Mouse (Mus musculus) liver, postnatal 0 days (tissue): ENCODE data around the gene Tmem184b. TPM values are rescaled to one million over a fixed set of nuclear protein-coding genes. Genes with fewer than 3 reads are reported as not detected.

ENCODE experiments used
- ATAC-seq: fragments of 200-750 bp; cut with Nextera tagmentation; 2 replicates; pipeline ENCODE4 v1.8.0; 2017; ENCODE audit warnings: mild to moderate bottlenecking, moderate library complexity
- DNase-seq: peaks from one replicate; pipeline ENCODE4 v3.0.0-alpha.2; 2016
- H3K27ac ChIP-seq: fragments of 300-500 bp; sonication (generic); 2 replicates; pipeline ENCODE4 v1.5.1; 2014; ENCODE audit warnings: antibody characterized with exemption, moderate library complexity, mild to moderate bottlenecking, low read depth
- H3K27me3 ChIP-seq: fragments of 300-500 bp; sonication (generic); 2 replicates; pipeline ENCODE4 v1.6.1; 2014; ENCODE audit warnings: low read length, control low read depth, mixed read lengths; ENCODE audit not compliant: insufficient read depth
- H3K36me3 ChIP-seq: fragments of 300-500 bp; sonication (generic); replicated peaks from 2 replicates; pipeline ENCODE4 v1.6.1; 2014; ENCODE audit warnings: mild to moderate bottlenecking, control low read depth, low read length, moderate library complexity, mixed read lengths; ENCODE audit not compliant: insufficient read depth
- H3K4me1 ChIP-seq: fragments of 300-500 bp; sonication (generic); 2 replicates; pipeline ENCODE4 v1.6.1; 2014; ENCODE audit warnings: antibody characterized with exemption, mild to moderate bottlenecking, control low read depth; ENCODE audit not compliant: insufficient read depth
- H3K4me2 ChIP-seq: fragments of 300-500 bp; sonication (generic); 2 replicates; pipeline ENCODE4 v1.6.1; 2014; ENCODE audit warnings: low read depth, mild to moderate bottlenecking, low read length, moderate library complexity, mixed read lengths
- H3K4me3 ChIP-seq: fragments of 300-500 bp; sonication (generic); 2 replicates; pipeline ENCODE4 v1.5.1; 2014; ENCODE audit warnings: low read depth, low read length
- H3K9ac ChIP-seq: fragments of 300-500 bp; sonication (generic); replicated peaks from 2 replicates; pipeline ENCODE4 v1.6.1; 2014; ENCODE audit warnings: mild to moderate bottlenecking, moderate library complexity
- H3K9me3 ChIP-seq: fragments of 300-500 bp; sonication (generic); 2 replicates; pipeline ENCODE4 v1.6.1; 2016; ENCODE audit warnings: mild to moderate bottlenecking, control low read depth, low read length, mixed read lengths
- CTCF ChIP-seq: sonication (generic); IDR thresholded peaks from 2 replicates; pipeline ENCODE4 v1.5.1; 2016; ENCODE audit warnings: antibody characterized with exemption, low read depth
- EP300 ChIP-seq: IDR thresholded peaks from 2 replicates; pipeline ENCODE4 v1.6.1; 2016; ENCODE audit warnings: antibody characterized with exemption, low read depth, mild to moderate bottlenecking
- WGBS: fragments of 180-500 bp; shearing (Covaris S2); extraction: QIAGEN DNeasy Blood & Tissue Kit; methylation state at CpG from one replicate; pipeline ENCODE4 v1.1.7; 2014; ENCODE audit not compliant: insufficient replicate concordance; 5-methylcytosine and 5-hydroxymethylcytosine counted together
- polyA plus RNA-seq: library from polyadenylated mRNA; unstranded; fragments of >200 nt; fragmentation: Nextera tagmentation; extraction: Ambion mirVana; gene quantifications from 2 replicates; pipeline ENCODE4 v1.2.1, GENCODE M21; 2015

Gene Tmem184b
- polyA plus RNA-seq, 1 experiment from 2014 or later = 8.4 TPM

GRCm38 (mm10) chr15:79369452-79370280 is 33.7 kb downstream of the Tmem184b start:
- H3K4me2 ChIP-seq = no peak overlapping the region
- 0 out of 2 replicates have a peak overlapping the region, but pooled peaks have one; percentile 48 for H3K27ac ChIP-seq
- peak; percentile 35 for ATAC-seq
- no peak for DNase-seq
- no peaks in the 10 kb centered on the region for H3K9me3 ChIP-seq
- H3K27me3 ChIP-seq = no peaks in the 10 kb centered on the region
- H3K9ac ChIP-seq = no peak overlapping the region
- no peak for TF ChIP-seq EP300
- no peak for TF ChIP-seq CTCF
- no peak overlapping the region for H3K4me3 ChIP-seq
- H3K4me1 ChIP-seq = peaks cover 23% of the 10 kb centered on the region
- 65% methylated on average over 15 of the region's 15 CpGs for WGBS
- H3K36me3 ChIP-seq = peaks cover 9% of the 10 kb centered on the region; the same call in 1 of the 2 replicates

GRCm38 (mm10) chr15:79368861-79369440 is 34.4 kb downstream of the Tmem184b start:
- H3K27ac ChIP-seq = peak overlapping the region; percentile 62
- peaks cover 12% of the 10 kb centered on the region; the same call in 1 of the 2 replicates for H3K36me3 ChIP-seq
- TF ChIP-seq CTCF = no peak
- TF ChIP-seq EP300 = no peak
- no peak for DNase-seq
- peak; percentile 78 for ATAC-seq
- peak overlapping the region; percentile 30; the same call in 1 of the 2 replicates for H3K9ac ChIP-seq
- no peaks in the 10 kb centered on the region for H3K9me3 ChIP-seq
- no peak overlapping the region for H3K4me2 ChIP-seq
- H3K27me3 ChIP-seq = no peaks in the 10 kb centered on the region
- H3K4me3 ChIP-seq = no peak overlapping the region
- H3K4me1 ChIP-seq = peaks cover 23% of the 10 kb centered on the region
- 72% methylated on average over 8 of the region's 8 CpGs for WGBS

GRCm38 (mm10) chr15:79368313-79368811 is 35.0 kb downstream of the Tmem184b start:
- 56% methylated on average over 14 of the region's 14 CpGs for whole genome bisulfite sequencing
- H3K4me3 ChIP-seq = no peak overlapping the region

GRCm38 (mm10) chr15:79366402-79366801 is 37.0 kb downstream of the Tmem184b start:
- DNase-seq (no peak), ATAC-seq (no peak)
- Histone ChIP-seq H3K4me2 (no peak overlapping the region), H3K27ac (no peak overlapping the region), H3K36me3 (peaks cover 10% of the 10 kb centered on the region), H3K27me3 (no peaks in the 10 kb centered on the region), H3K4me1 (peaks cover 23% of the 10 kb centered on the region), H3K4me3 (no peak overlapping the region), H3K9ac (no peak overlapping the region), H3K9me3 (no peaks in the 10 kb centered on the region)
- WGBS = 76% methylated on average over 5 of the region's 5 CpGs
- TF ChIP-seq EP300 (no peak), CTCF (no peak)

More at GRCm38 (mm10) chr15:79368313-79368811, 35.0 kb downstream of the Tmem184b start:
- H3K27me3 ChIP-seq = no peaks in the 10 kb centered on the region
- peak; percentile 87 for ATAC-seq
- H3K36me3 ChIP-seq = peaks cover 12% of the 10 kb centered on the region
- peak; percentile 60 for DNase-seq
- peaks cover 23% of the 10 kb centered on the region for H3K4me1 ChIP-seq
- no peaks in the 10 kb centered on the region for H3K9me3 ChIP-seq
- H3K9ac ChIP-seq = 0 out of 2 replicates have a peak overlapping the region, but pooled peaks have one; percentile 30
- TF ChIP-seq CTCF (no peak), EP300 (no peak)
- H3K27ac ChIP-seq = peak overlapping the region; percentile 64
- H3K4me2 ChIP-seq = no peak overlapping the region

- no peak for DNase-seq
- H3K9ac ChIP-seq = no peak overlapping the region
- TF ChIP-seq CTCF (no peak), EP300 (no peak)
- H3K4me3 ChIP-seq = no peak overlapping the region
- H3K9me3 ChIP-seq = no peaks in the 10 kb centered on the region
- peaks cover 10% of the 10 kb centered on the region for H3K36me3 ChIP-seq
- no peak for ATAC-seq
- no peak overlapping the region for H3K27ac ChIP-seq
- H3K4me2 ChIP-seq = no peak overlapping the region
- H3K27me3 ChIP-seq = no peaks in the 10 kb centered on the region
- H3K4me1 ChIP-seq = peaks cover 17% of the 10 kb centered on the region
- WGBS = 93% methylated on average over 12 of the region's 12 CpGs
These were observed 38.3 kb downstream of the Tmem184b start for GRCm38 (mm10) chr15:79365068-79365467.

- Histone ChIP-seq H3K27me3 (no peaks in the 10 kb centered on the region), H3K9me3 (no peaks in the 10 kb centered on the region), H3K4me1 (peaks cover 12% of the 10 kb centered on the region), H3K4me2 (no peak overlapping the region), H3K9ac (no peak overlapping the region), H3K36me3 (peaks cover 10% of the 10 kb centered on the region), H3K27ac (no peak overlapping the region), H3K4me3 (no peak overlapping the region)
- TF ChIP-seq CTCF (no peak), EP300 (no peak)
- WGBS = 78% methylated on average over 6 of the region's 6 CpGs
- ATAC-seq (no peak), DNase-seq (no peak)
These were observed 39.2 kb downstream of the Tmem184b start for GRCm38 (mm10) chr15:79364120-79364519.
